Mouse (Mus musculus): ENCODE data around the gene Ifnb1. TPM values are rescaled to one million over a fixed set of nuclear protein-coding genes. Genes with fewer than 3 reads are reported as not detected.

Ifnb1 gene
- total and polyA plus RNA-seq, 3 experiments = not detected

- dilution Hi-C loops (cut with MboI; ENCODE audit: extremely low pct_ligation_motif_present, extremely low pct_unique_long_range_greater_than_20kb, low sequenced_read_pairs) = no loop called here
Measured at GRCm38 (mm10) chr4:88478809-88479186, 43.8 kb downstream of the Ifnb1 start.

DNA sequence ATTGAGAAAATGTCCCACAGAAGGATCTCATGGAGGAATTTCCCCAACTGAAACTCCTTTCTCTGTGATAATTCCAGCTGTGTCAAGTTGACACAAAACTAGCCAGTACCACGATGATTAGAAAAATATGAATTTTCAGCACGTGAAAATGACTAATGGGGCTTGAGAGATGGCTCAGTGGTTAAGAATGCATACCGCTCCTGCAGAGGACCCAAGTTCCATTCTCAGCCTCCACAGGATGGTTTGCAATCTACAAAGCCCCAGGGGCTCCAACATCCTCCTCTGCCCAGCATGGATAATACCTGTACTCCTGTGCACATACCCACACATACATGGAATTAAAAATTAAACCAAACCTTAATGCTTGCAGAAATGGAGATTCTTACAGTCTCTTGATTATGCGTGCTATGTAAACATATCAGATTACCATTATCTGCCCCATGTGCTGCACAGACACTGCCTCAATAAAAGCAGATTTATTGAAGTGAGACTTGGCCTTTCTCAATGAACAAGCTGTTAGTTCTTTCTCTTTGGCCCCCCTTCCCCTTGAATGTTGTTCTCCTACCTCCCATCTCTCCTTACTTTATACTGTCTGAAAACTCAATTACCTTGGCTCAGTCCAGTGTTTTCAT is 44.3 kb downstream of the Ifnb1 start:
- Histone ChIP-seq H3K36me3 (replicated peaks in 1 of 2; ENCODE audit: control insufficient read depth in 1 of 2, insufficient read depth in 1 of 2, low read length in 1 of 2) (no peaks in the 10 kb centered on the region), H3K27me3 (replicated peaks) (no peaks in the 10 kb centered on the region), H3K4me3 (replicated peaks in 1 of 3; ENCODE audit: low read depth in 2 of 3, low read length in 2 of 3, poor library complexity in 1 of 3) (no peak overlapping the region), H3K79me2 (replicated peaks; ENCODE audit: control insufficient read depth, extremely low read depth, insufficient read depth, poor library complexity, severe bottlenecking) (no peaks in the 10 kb centered on the region), H3K27ac (ENCODE audit: insufficient read depth, low read depth) (no peak overlapping the region), H3K9ac (ENCODE audit: insufficient read depth, low read depth) (no peak overlapping the region), H3K9me3 (replicated peaks; ENCODE audit: low read length) (no peaks in the 10 kb centered on the region), H3K4me1 (ENCODE audit: control insufficient read depth in 1 of 2, insufficient read depth in 2 of 2) (peaks cover 0 to 10% of the 10 kb centered on the region in 2 experiments; a peak in 2 of 4 replicates), H3K4me2 (ENCODE audit: insufficient read depth, low read depth, poor library complexity, severe bottlenecking) (no peak overlapping the region)
- dilution Hi-C loops (cut with MboI; ENCODE audit: extremely low pct_ligation_motif_present, extremely low pct_unique_long_range_greater_than_20kb, low sequenced_read_pairs) (no loop called here), in situ Hi-C loops (cut with MboI; ENCODE audit: low pct_ligation_motif_present, low pct_unique_long_range_greater_than_20kb, low sequenced_read_pairs) (no loop called here)
- no peak for DNase-seq (ENCODE audit: extremely low read depth)
- no peak for TF ChIP-seq BHLHE40 (IDR thresholded peaks at IDR 0.05; ENCODE audit: low read depth, low read length)
- no peak for TF ChIP-seq PAX5 (IDR thresholded peaks at IDR 0.05; ENCODE audit: low read length)
- no peak for TF ChIP-seq SIN3A (IDR thresholded peaks at IDR 0.05; ENCODE audit: low read length)
- TF ChIP-seq UBTF (IDR thresholded peaks at IDR 0.05; ENCODE audit: low read depth, low read length) = no peak
- no peak for TF ChIP-seq ZMIZ1 (IDR thresholded peaks at IDR 0.05; ENCODE audit: low read depth, low read length)
- no peak for TF ChIP-seq JUN (IDR thresholded peaks at IDR 0.05; ENCODE audit: insufficient read depth, low read depth, low read length)
- no peak for TF ChIP-seq MAFK (IDR thresholded peaks at IDR 0.05; ENCODE audit: insufficient replicate concordance, low read length)
- no peak for TF ChIP-seq HCFC1 (IDR thresholded peaks at IDR 0.05; ENCODE audit: low read depth, low read length)
- TF ChIP-seq TCF12 (IDR thresholded peaks at IDR 0.05; ENCODE audit: low read depth, low read length) = no peak
- TF ChIP-seq MAZ (IDR thresholded peaks at IDR 0.05; ENCODE audit: low read depth, low read length) = no peak
- TF ChIP-seq POLR2AphosphoS2 (IDR thresholded peaks at IDR 0.05; ENCODE audit: low read depth, low read length) = no peak
- TF ChIP-seq NRF1 (IDR thresholded peaks at IDR 0.05; ENCODE audit: low read depth, low read length) = no peak
- TF ChIP-seq RAD21 (IDR thresholded peaks at IDR 0.05; ENCODE audit: low read depth, low read length) = no peak
- TF ChIP-seq USF1 (IDR thresholded peaks at IDR 0.05; ENCODE audit: low read depth, low read length) = no peak
- no peak for TF ChIP-seq MAX (IDR thresholded peaks at IDR 0.05; ENCODE audit: low read length)
- no peak for TF ChIP-seq ELF1 (IDR thresholded peaks at IDR 0.05; ENCODE audit: low read depth, low read length)

More at GRCm38 (mm10) chr4:88478809-88479186, 43.8 kb downstream of the Ifnb1 start:
- Histone ChIP-seq H3K27ac (ENCODE audit: insufficient read depth, low read depth) (no peak overlapping the region), H3K36me3 (replicated peaks in 1 of 2; ENCODE audit: control insufficient read depth in 1 of 2, insufficient read depth in 1 of 2, low read length in 1 of 2) (no peaks in the 10 kb centered on the region), H3K79me2 (replicated peaks; ENCODE audit: control insufficient read depth, extremely low read depth, insufficient read depth, poor library complexity, severe bottlenecking) (no peaks in the 10 kb centered on the region), H3K27me3 (replicated peaks) (no peaks in the 10 kb centered on the region), H3K9ac (ENCODE audit: insufficient read depth, low read depth) (no peak overlapping the region), H3K9me3 (replicated peaks; ENCODE audit: low read length) (no peaks in the 10 kb centered on the region), H3K4me2 (ENCODE audit: insufficient read depth, low read depth, poor library complexity, severe bottlenecking) (no peak overlapping the region), H3K4me3 (replicated peaks in 1 of 3; ENCODE audit: low read depth in 2 of 3, low read length in 2 of 3, poor library complexity in 1 of 3) (no peak overlapping the region), H3K4me1 (ENCODE audit: control insufficient read depth in 1 of 2, insufficient read depth in 2 of 2) (peaks cover 0 to 10% of the 10 kb centered on the region in 2 experiments; a peak in 2 of 4 replicates)
- in situ Hi-C loops (cut with MboI; ENCODE audit: low pct_ligation_motif_present, low pct_unique_long_range_greater_than_20kb, low sequenced_read_pairs) = no loop called here
- TF ChIP-seq MAFK (IDR thresholded peaks at IDR 0.05; ENCODE audit: insufficient replicate concordance, low read length) = no peak
- TF ChIP-seq CTCF (conservative IDR thresholded peaks at IDR 0.05 in 1 of 2, IDR thresholded peaks at IDR 0.05 in 1 of 2; ENCODE audit: low read depth in 2 of 2, low read length in 2 of 2) = no peak
- no peak for TF ChIP-seq USF2 (conservative IDR thresholded peaks at IDR 0.05; ENCODE audit: low read depth, low read length)
- TF ChIP-seq CHD2 (IDR thresholded peaks at IDR 0.05; ENCODE audit: low read length) = no peak
- TF ChIP-seq RCOR1 (conservative IDR thresholded peaks at IDR 0.05; ENCODE audit: low read depth, low read length) = no peak
- no peak for TF ChIP-seq TCF12 (IDR thresholded peaks at IDR 0.05; ENCODE audit: low read depth, low read length)
- TF ChIP-seq ETS1 (conservative IDR thresholded peaks at IDR 0.05; ENCODE audit: low read depth, low read length) = no peak
- TF ChIP-seq HCFC1 (IDR thresholded peaks at IDR 0.05; ENCODE audit: low read depth, low read length) = no peak
- no peak for TF ChIP-seq MYC (IDR thresholded peaks at IDR 0.05; ENCODE audit: low read depth, low read length)
- no peak for TF ChIP-seq SMC3 (IDR thresholded peaks at IDR 0.05; ENCODE audit: low read depth, low read length)
- no peak for TF ChIP-seq UBTF (IDR thresholded peaks at IDR 0.05; ENCODE audit: low read depth, low read length)
- TF ChIP-seq JUN (IDR thresholded peaks at IDR 0.05; ENCODE audit: insufficient read depth, low read depth, low read length) = no peak
- TF ChIP-seq PAX5 (IDR thresholded peaks at IDR 0.05; ENCODE audit: low read length) = no peak
- no peak for TF ChIP-seq TBP (conservative IDR thresholded peaks at IDR 0.05; ENCODE audit: low read depth, low read length)
- no peak for TF ChIP-seq EP300 (IDR thresholded peaks at IDR 0.05; ENCODE audit: low read length)
- TF ChIP-seq MXI1 (IDR thresholded peaks at IDR 0.05; ENCODE audit: low read depth, low read length) = no peak
- no peak for TF ChIP-seq ZKSCAN1 (IDR thresholded peaks at IDR 0.05; ENCODE audit: borderline replicate concordance, low read depth, low read length)
- TF ChIP-seq POLR2A (IDR thresholded peaks at IDR 0.05; ENCODE audit: low read depth, low read length) = no peak
- DNase-seq (ENCODE audit: extremely low read depth) = no peak
